Mouse (Mus musculus) olfactory bulb, adult 2 months (tissue): ENCODE results near the gene Cmtr2. TPM values are rescaled to one million over a fixed set of nuclear protein-coding genes. Genes with fewer than 3 reads are reported as not detected.

Source experiments
- H3K27ac ChIP-seq: fragments of 200-500 bp; 2 replicates; pipeline ENCODE4 v1.5.1; 2012; ENCODE audit warnings: low read depth, low read length; ENCODE audit not compliant: insufficient read depth
- H3K4me1 ChIP-seq: fragments of 200-500 bp; 2 replicates; pipeline ENCODE4 v1.6.1; 2012; ENCODE audit warnings: low read length; ENCODE audit not compliant: control insufficient read depth, insufficient read depth
- H3K4me3 ChIP-seq: fragments of 200-500 bp; 2 replicates; pipeline ENCODE4 v1.5.1; 2012; ENCODE audit warnings: mild to moderate bottlenecking, low read depth, low read length, moderate library complexity; ENCODE audit not compliant: insufficient read depth
- CTCF ChIP-seq: fragments of 200-500 bp; IDR thresholded peaks from 2 replicates; pipeline ENCODE4 v1.5.1; 2012; ENCODE audit warnings: low read depth, mild to moderate bottlenecking, low read length, moderate library complexity; ENCODE audit not compliant: insufficient read depth
- POLR2A ChIP-seq: fragments of 200-500 bp; IDR thresholded peaks from 2 replicates; pipeline ENCODE4 v1.6.1; 2012; ENCODE audit warnings: mild to moderate bottlenecking, low read depth, low read length, moderate library complexity; ENCODE audit not compliant: insufficient read depth
- WGBS: fragments of 180-500 bp; shearing (Covaris S2); methylation state at CpG from one replicate; pipeline ENCODE4 v1.1.7; 2018; 5-methylcytosine and 5-hydroxymethylcytosine counted together
- polyA plus RNA-seq: library from polyadenylated mRNA; stranded (reverse); fragments of >200 nt; gene quantifications from 2 replicates; pipeline ENCODE4 v1.2.4, GENCODE M21; 2012; ENCODE audit warnings: low replicate concordance; ENCODE audit not compliant: missing spikeins, insufficient read depth, insufficient read length

Cmtr2 gene
- polyA plus RNA-seq, 1 experiment: not detected

- Histone ChIP-seq H3K4me3 (no peak overlapping the region), H3K4me1 (peaks cover 2% of the 10 kb centered on the region), H3K27ac (peak overlapping the region; percentile 52)
- 20% methylated on average over 7 of the region's 7 CpGs for WGBS
- TF ChIP-seq POLR2A (no peak), CTCF (no peak)
These were observed 27.1 kb downstream of the Cmtr2 start for GRCm38 (mm10) chr8:110242278-110243177.

DNA sequence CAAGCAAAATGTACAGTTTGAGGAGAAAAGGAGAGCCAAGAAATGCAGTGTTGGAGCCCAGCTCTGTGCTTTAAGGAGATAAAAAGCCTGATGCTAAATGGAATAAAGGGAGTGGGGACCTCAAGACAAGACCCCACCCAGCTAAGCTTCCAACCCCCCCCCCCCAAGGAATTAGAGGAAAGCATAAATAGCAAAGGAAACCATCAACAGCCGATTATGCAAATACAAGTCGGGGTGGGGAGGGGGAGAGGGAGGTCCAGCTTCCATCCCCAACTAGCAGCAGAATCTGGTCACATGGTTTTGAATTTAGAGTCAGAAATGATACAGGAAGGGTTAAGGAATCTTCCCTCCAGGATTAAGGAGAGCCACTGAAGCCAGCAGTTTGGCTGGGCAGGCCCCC lies 29.1 kb downstream of the Cmtr2 start:
- H3K27ac ChIP-seq: no peak overlapping the region
- TF ChIP-seq POLR2A (no peak), CTCF (no peak)
- H3K4me3 ChIP-seq: no peak overlapping the region
- H3K4me1 ChIP-seq: peaks cover 2% of the 10 kb centered on the region
- 56% methylated on average over 2 of the region's 2 CpGs for WGBS

- TF ChIP-seq CTCF (no peak), POLR2A (no peak)
- no peak overlapping the region for H3K4me3 ChIP-seq
- H3K27ac ChIP-seq: no peak overlapping the region
- peaks cover 2% of the 10 kb centered on the region for H3K4me1 ChIP-seq
- 85% methylated on average over 6 of the region's 6 CpGs for WGBS
These were observed 31.8 kb downstream of the Cmtr2 start for GRCm38 (mm10) chr8:110247238-110247637.

- Histone ChIP-seq H3K27ac (no peak overlapping the region), H3K4me1 (no peaks in the 10 kb centered on the region), H3K4me3 (no peak overlapping the region)
- TF ChIP-seq CTCF (no peak), POLR2A (no peak)
- WGBS: 89% methylated on average over 4 of the region's 4 CpGs
These were observed 38.5 kb downstream of the Cmtr2 start for GRCm38 (mm10) chr8:110253986-110254385.

DNA sequence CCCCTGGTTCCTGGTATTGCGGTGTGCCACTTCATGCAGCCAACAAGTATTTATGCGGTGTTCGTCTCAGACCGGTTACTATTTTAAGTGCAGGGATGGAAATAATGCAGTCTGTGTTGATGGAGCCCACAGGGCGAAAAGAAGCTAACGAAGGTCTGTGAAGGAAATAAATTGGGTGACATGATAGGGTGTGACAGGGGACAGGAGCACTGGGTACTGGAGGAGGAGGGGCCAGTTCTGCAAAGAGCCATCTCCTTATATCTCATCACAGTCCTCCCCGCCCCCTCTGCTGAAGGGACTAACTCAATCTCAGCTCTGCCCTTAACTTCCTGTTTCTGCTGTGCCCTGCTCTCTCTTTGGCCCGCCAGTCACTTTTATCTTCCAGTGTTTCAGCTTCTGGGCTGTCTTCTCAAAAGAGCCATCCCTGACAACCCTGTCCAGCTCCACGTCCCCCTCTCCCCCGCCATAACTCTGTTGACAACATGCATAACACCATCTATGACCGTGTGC lies 50.4 kb downstream of the Cmtr2 start:
- no peak overlapping the region for H3K4me3 ChIP-seq

DNA sequence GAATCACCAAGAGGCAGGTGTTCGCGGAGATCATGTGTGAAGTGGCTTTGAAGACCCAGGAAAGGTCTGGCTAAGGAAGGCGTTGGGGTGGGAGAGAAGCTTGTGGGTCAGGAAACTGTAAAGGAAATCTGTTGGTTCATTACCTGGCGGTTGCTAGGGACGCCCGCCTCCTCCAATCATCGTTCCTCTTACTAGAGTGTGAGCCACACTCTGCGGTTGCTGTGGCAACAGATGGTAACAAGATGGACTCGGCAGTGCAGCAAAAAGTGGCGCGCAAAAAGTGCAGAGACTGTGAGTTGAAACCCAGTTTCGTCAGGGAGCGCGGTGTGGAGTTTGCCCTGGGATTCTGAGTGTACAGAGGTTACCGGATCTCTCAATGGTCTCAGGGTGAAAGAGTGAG lies 51.3 kb downstream of the Cmtr2 start, which contains the start of gene Hydin:
TSS of gene Hydin (plus strand) at position 237 of the 400 bp plus-strand sequence.
- TF ChIP-seq POLR2A: no peak
- no peak for TF ChIP-seq CTCF
- H3K27ac ChIP-seq: no peak within 1 kb of the TSS
- H3K4me3 ChIP-seq: peak within 1 kb of the TSS; percentile 42
- WGBS: under 1% methylated on average over 15 of the region's 15 CpGs
- H3K4me1 ChIP-seq: peaks cover 11% of the 10 kb centered on the region

More for the DNA sequence above, 50.4 kb downstream of the Cmtr2 start:
- H3K4me1 ChIP-seq: peaks cover 11% of the 10 kb centered on the region
- no peak for TF ChIP-seq CTCF
- TF ChIP-seq POLR2A: no peak
- H3K27ac ChIP-seq: no peak overlapping the region
- 66% methylated on average over 11 of the region's 11 CpGs for WGBS

DNA sequence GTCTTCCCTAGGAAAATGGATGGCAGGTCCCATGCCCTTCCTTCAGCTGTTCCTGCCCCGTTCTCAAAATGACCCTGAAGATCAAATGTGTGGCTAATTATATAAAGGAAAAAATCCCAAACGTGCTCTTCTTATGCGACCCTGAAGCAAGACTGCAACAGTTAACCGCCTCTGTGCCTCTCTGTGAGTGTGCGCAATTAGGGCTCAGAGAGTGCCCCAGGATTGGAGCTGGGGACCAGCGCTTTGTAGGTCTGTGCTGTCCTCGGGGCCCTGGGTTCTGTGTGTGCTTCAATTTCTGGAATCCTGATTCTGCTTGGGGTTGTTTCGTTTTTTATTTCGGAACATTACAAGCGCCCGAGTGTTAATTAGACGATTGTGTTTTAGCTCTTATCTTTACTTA lies 51.8 kb downstream of the Cmtr2 start:
- TF ChIP-seq CTCF: no peak
- no peak for TF ChIP-seq POLR2A
- Histone ChIP-seq H3K4me3 (no peak overlapping the region), H3K4me1 (peaks cover 11% of the 10 kb centered on the region), H3K27ac (no peak overlapping the region)
- WGBS: 12% methylated on average over 12 of the region's 12 CpGs

GRCm38 (mm10) chr8:110270659-110271058 lies 55.2 kb downstream of the Cmtr2 start:
- Histone ChIP-seq H3K27ac (no peak overlapping the region), H3K4me1 (peaks cover 15% of the 10 kb centered on the region), H3K4me3 (no peak overlapping the region)
- TF ChIP-seq POLR2A (no peak), CTCF (no peak)
- 76% methylated on average over 4 of the region's 4 CpGs for WGBS

DNA sequence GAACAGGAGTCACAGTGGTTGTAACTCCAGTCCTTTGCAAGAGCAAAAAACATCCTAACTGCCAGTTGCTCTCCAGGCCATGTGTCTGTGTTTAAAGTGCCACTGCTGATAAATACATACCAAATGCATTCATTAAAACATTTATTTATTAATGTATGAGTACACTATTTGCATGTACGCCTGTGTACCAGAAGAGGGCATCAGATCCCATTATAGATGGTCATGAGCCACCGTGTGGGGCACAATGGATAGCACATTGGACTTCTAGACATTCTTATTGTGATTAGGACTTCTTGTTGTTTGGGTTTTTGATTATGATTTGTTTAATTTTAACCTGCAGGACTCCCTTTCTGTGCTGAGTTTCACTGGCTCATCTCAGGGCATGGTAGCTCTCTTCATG lies 57.9 kb downstream of the Cmtr2 start:
- no peak overlapping the region for H3K27ac ChIP-seq
- no peak overlapping the region for H3K4me3 ChIP-seq
- no peak for TF ChIP-seq CTCF
- no peak for TF ChIP-seq POLR2A
- peaks cover 8% of the 10 kb centered on the region for H3K4me1 ChIP-seq
- 66% methylated on average over 2 of the region's 2 CpGs for WGBS

Other genes with a start within 250 kb of the Cmtr2 start
- gene Tat, start 225.2 kb upstream of the Cmtr2 start, polyA plus RNA-seq: not detected in 2 replicates
- not detected in 2 replicates for gene Chst4, start 175.9 kb upstream of the Cmtr2 start, polyA plus RNA-seq
- not detected in 2 replicates for gene Zfp612, start 135.9 kb upstream of the Cmtr2 start, polyA plus RNA-seq
- not detected in 2 replicates for gene Gm21964, start 114.5 kb upstream of the Cmtr2 start, polyA plus RNA-seq
- not detected in 2 replicates for gene Gm17720, start 112.9 kb upstream of the Cmtr2 start, polyA plus RNA-seq
- not detected in 2 replicates for gene Calb2, start 47.5 kb upstream of the Cmtr2 start, polyA plus RNA-seq
- not detected in 2 replicates for gene Hydin, start 51.3 kb downstream of the Cmtr2 start, polyA plus RNA-seq